Mouse (Mus musculus): Measurements from ENCODE around the gene 1190005I06Rik.
"Not testable (repeated sequence)": the region's sequence is repeated elsewhere in the genome, so short reads cannot be mapped to it uniquely, and the experiment has no call there.

DNA sequence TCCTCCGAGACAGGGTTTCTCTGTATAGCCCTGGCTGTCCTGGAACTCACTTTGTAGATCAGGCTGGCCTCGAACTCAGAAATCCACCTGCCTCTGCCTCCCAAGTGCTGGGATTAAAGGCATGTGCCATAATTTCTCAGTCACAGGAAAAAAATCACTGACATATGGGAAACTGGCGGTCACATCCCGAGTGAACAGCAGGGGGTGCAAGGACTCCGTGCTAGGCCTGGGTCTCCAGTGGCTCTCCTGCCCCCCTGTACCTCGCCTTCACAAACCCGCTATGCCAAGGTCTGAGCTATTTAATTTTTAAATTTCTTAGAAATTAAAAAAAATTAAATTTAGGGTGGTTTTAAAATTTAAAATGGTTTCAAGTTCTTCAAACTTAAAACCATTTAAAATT, 33.0 kb upstream of the 1190005I06Rik start:
- peak; percentile 77 for TF ChIP-seq CTCF (IDR thresholded peaks at IDR 0.05; ENCODE audit: extremely low read depth, insufficient read length, insufficient replicate concordance, low read depth, low read length)
- TF ChIP-seq POLR2A (IDR thresholded peaks at IDR 0.05; ENCODE audit: low read depth, low read length): not testable (repeated sequence)

Measured in small intestine, adult 2 months (tissue).